Mouse (Mus musculus): ENCODE measurements around the gene Lmf1. TPM values are rescaled to one million over a fixed set of nuclear protein-coding genes. Genes with fewer than 3 reads are reported as not detected.

The Lmf1 gene
- 29.4 and 31.4 TPM in 2 replicates for polyA plus RNA-seq (2016; fragmentation: Nextera tagmentation; extraction: Ambion mirVana)

- H3K4me2 ChIP-seq (replicated peaks), result peak within 1 kb of the TSS; percentile 86
- H3K9ac ChIP-seq, result peak within 1 kb of the TSS; percentile 77
- H3K4me1 ChIP-seq, result peaks cover 16% of the 10 kb centered on the region
- peaks cover 4% of the 10 kb centered on the region; the same call in 1 of the 2 replicates for H3K27me3 ChIP-seq
- WGBS, result 0% methylated on average over 31 of the region's 31 CpGs
- H3K9me3 ChIP-seq, result no peaks in the 10 kb centered on the region
- no peaks in the 10 kb centered on the region for H3K36me3 ChIP-seq
- peak; percentile 93 for ATAC-seq (ENCODE audit: insufficient number of reproducible peaks, insufficient read depth, low FRiP score, low TSS enrichment)
- peak within 1 kb of the TSS; percentile 83 for H3K4me3 ChIP-seq
- peak within 1 kb of the TSS; percentile 69 for H3K27ac ChIP-seq
Measured at GRCm38 (mm10) chr17:25578920-25579319, at the start of gene Lmf1. Gene Lmf1 (plus strand): TSS chr17:25579085.

- WGBS, result 68% methylated on average over 8 of the region's 8 CpGs
- Histone ChIP-seq H3K4me1 (no peaks in the 10 kb centered on the region), H3K4me3 (no peak overlapping the region), H3K27me3 (no peaks in the 10 kb centered on the region), H3K4me2 (replicated peaks) (no peak overlapping the region), H3K36me3 (no peaks in the 10 kb centered on the region), H3K9ac (no peak overlapping the region), H3K27ac (no peak overlapping the region), H3K9me3 (no peaks in the 10 kb centered on the region)
- no peak for ATAC-seq (ENCODE audit: insufficient number of reproducible peaks, insufficient read depth, low FRiP score, low TSS enrichment)
Measured at GRCm38 (mm10) chr17:25530357-25531022, 48.4 kb upstream of the Lmf1 start.

GRCm38 (mm10) chr17:25538945-25539875 is 39.7 kb upstream of the Lmf1 start:
- Histone ChIP-seq H3K27ac (no peak overlapping the region), H3K4me2 (replicated peaks) (no peak overlapping the region), H3K4me1 (no peaks in the 10 kb centered on the region; the same call in 1 of the 2 replicates), H3K9me3 (no peaks in the 10 kb centered on the region), H3K4me3 (no peak overlapping the region), H3K36me3 (no peaks in the 10 kb centered on the region), H3K9ac (no peak overlapping the region), H3K27me3 (no peaks in the 10 kb centered on the region)
- 45% methylated on average over 27 of the region's 27 CpGs for WGBS
- no peak for ATAC-seq (ENCODE audit: insufficient number of reproducible peaks, insufficient read depth, low FRiP score, low TSS enrichment)

GRCm38 (mm10) chr17:25540731-25541130 is 38.2 kb upstream of the Lmf1 start:
- no peaks in the 10 kb centered on the region; the same call in 1 of the 2 replicates for H3K4me1 ChIP-seq
- no peaks in the 10 kb centered on the region for H3K36me3 ChIP-seq
- H3K9me3 ChIP-seq, result no peaks in the 10 kb centered on the region
- ATAC-seq (ENCODE audit: insufficient number of reproducible peaks, insufficient read depth, low FRiP score, low TSS enrichment), result no peak
- no peak overlapping the region for H3K4me3 ChIP-seq
- H3K27ac ChIP-seq, result no peak overlapping the region
- 70% methylated on average over 5 of the region's 5 CpGs for WGBS
- no peak overlapping the region for H3K4me2 ChIP-seq (replicated peaks)
- H3K27me3 ChIP-seq, result no peaks in the 10 kb centered on the region
- H3K9ac ChIP-seq, result no peak overlapping the region

GRCm38 (mm10) chr17:25541768-25542167 is 37.1 kb upstream of the Lmf1 start:
- Histone ChIP-seq H3K27ac (no peak overlapping the region), H3K9me3 (no peaks in the 10 kb centered on the region), H3K4me2 (replicated peaks) (no peak overlapping the region), H3K27me3 (no peaks in the 10 kb centered on the region), H3K9ac (no peak overlapping the region), H3K4me1 (no peaks in the 10 kb centered on the region; the same call in 1 of the 2 replicates), H3K36me3 (no peaks in the 10 kb centered on the region), H3K4me3 (no peak overlapping the region)
- ATAC-seq (ENCODE audit: insufficient number of reproducible peaks, insufficient read depth, low FRiP score, low TSS enrichment), result no peak
- 87% methylated on average over 4 of the region's 4 CpGs for WGBS

GRCm38 (mm10) chr17:25547026-25547425 is 31.9 kb upstream of the Lmf1 start:
- no peak overlapping the region for H3K27ac ChIP-seq
- H3K4me2 ChIP-seq (replicated peaks), result no peak overlapping the region
- no peak overlapping the region for H3K9ac ChIP-seq
- H3K9me3 ChIP-seq, result no peaks in the 10 kb centered on the region
- H3K4me1 ChIP-seq, result no peaks in the 10 kb centered on the region
- no peak overlapping the region for H3K4me3 ChIP-seq
- 39% methylated on average over 3 of the region's 3 CpGs for WGBS
- no peak for ATAC-seq (ENCODE audit: insufficient number of reproducible peaks, insufficient read depth, low FRiP score, low TSS enrichment)
- H3K36me3 ChIP-seq, result no peaks in the 10 kb centered on the region
- no peaks in the 10 kb centered on the region for H3K27me3 ChIP-seq

GRCm38 (mm10) chr17:25550020-25550419 is 28.9 kb upstream of the Lmf1 start:
- Histone ChIP-seq H3K4me3 (no peak overlapping the region), H3K9ac (no peak overlapping the region), H3K4me2 (replicated peaks) (no peak overlapping the region), H3K4me1 (peaks cover 3% of the 10 kb centered on the region), H3K36me3 (no peaks in the 10 kb centered on the region), H3K27me3 (no peaks in the 10 kb centered on the region), H3K9me3 (no peaks in the 10 kb centered on the region), H3K27ac (no peak overlapping the region)
- WGBS, result 78% methylated on average over 5 of the region's 5 CpGs
- ATAC-seq (ENCODE audit: insufficient number of reproducible peaks, insufficient read depth, low FRiP score, low TSS enrichment), result no peak

GRCm38 (mm10) chr17:25551313-25551712 is 27.6 kb upstream of the Lmf1 start:
- ATAC-seq (ENCODE audit: insufficient number of reproducible peaks, insufficient read depth, low FRiP score, low TSS enrichment), result no peak
- H3K27me3 ChIP-seq, result no peaks in the 10 kb centered on the region
- H3K27ac ChIP-seq, result no peak overlapping the region
- no peaks in the 10 kb centered on the region for H3K9me3 ChIP-seq
- H3K9ac ChIP-seq, result no peak overlapping the region
- H3K4me2 ChIP-seq (replicated peaks), result no peak overlapping the region
- no peaks in the 10 kb centered on the region for H3K36me3 ChIP-seq
- H3K4me3 ChIP-seq, result no peak overlapping the region
- 87% methylated on average over 11 of the region's 11 CpGs for WGBS
- peaks cover 16% of the 10 kb centered on the region for H3K4me1 ChIP-seq

GRCm38 (mm10) chr17:25555159-25555558 is 23.7 kb upstream of the Lmf1 start:
- Histone ChIP-seq H3K9me3 (no peaks in the 10 kb centered on the region), H3K9ac (no peak overlapping the region), H3K4me1 (peaks cover 25% of the 10 kb centered on the region), H3K27ac (peak overlapping the region; percentile 63), H3K4me3 (no peak overlapping the region), H3K36me3 (no peaks in the 10 kb centered on the region), H3K4me2 (replicated peaks) (no peak overlapping the region), H3K27me3 (no peaks in the 10 kb centered on the region)
- ATAC-seq (ENCODE audit: insufficient number of reproducible peaks, insufficient read depth, low FRiP score, low TSS enrichment), result peak; percentile 39; the same call in 1 of the 2 replicates
- WGBS, result 15% methylated on average over 3 of the region's 3 CpGs

GRCm38 (mm10) chr17:25555666-25556629 is 22.9 kb upstream of the Lmf1 start:
- H3K4me2 ChIP-seq (replicated peaks), result peak overlapping the region; percentile 64
- ATAC-seq (ENCODE audit: insufficient number of reproducible peaks, insufficient read depth, low FRiP score, low TSS enrichment), result 0 out of 2 replicates have a peak, but pooled peaks have one; percentile 23
- no peaks in the 10 kb centered on the region for H3K27me3 ChIP-seq
- H3K4me3 ChIP-seq, result peak overlapping the region; percentile 29
- peak overlapping the region; percentile 48; the same call in 1 of the 2 replicates for H3K9ac ChIP-seq
- H3K27ac ChIP-seq, result peak overlapping the region; percentile 63
- peaks cover 25% of the 10 kb centered on the region for H3K4me1 ChIP-seq
- no peaks in the 10 kb centered on the region for H3K36me3 ChIP-seq
- WGBS, result 3% methylated on average over 29 of the region's 29 CpGs
- no peaks in the 10 kb centered on the region for H3K9me3 ChIP-seq
